Mouse (Mus musculus): ENCODE results near the gene Cry2. TPM values are rescaled to one million over a fixed set of nuclear protein-coding genes. Genes with fewer than 3 reads are reported as not detected.

The Cry2 gene
- polyA plus RNA-seq, 1 experiment, result 0.36 TPM

- no peak overlapping the region for H3K4me3 ChIP-seq (replicated peaks)
- peaks cover 2% of the 10 kb centered on the region; the same call in 1 of the 2 replicates for H3K9me3 ChIP-seq (ENCODE audit: control insufficient read depth, low read length)
- TF ChIP-seq GATA1 (IDR thresholded peaks at IDR 0.05; ENCODE audit: low read length) (no peak), TAL1 (IDR thresholded peaks at IDR 0.05; ENCODE audit: low read length) (no peak)
- peaks cover 57% of the 10 kb centered on the region for H3K27me3 ChIP-seq (ENCODE audit: control insufficient read depth)
- peaks cover 17% of the 10 kb centered on the region for H3K4me1 ChIP-seq (ENCODE audit: control insufficient read depth)
- H3K36me3 ChIP-seq (ENCODE audit: control insufficient read depth), result peaks cover 18% of the 10 kb centered on the region
These were observed 46.8 kb downstream of the Cry2 start for GRCm38 (mm10) chr2:92386821-92387570.

- Histone ChIP-seq H3K4me3 (replicated peaks) (no peak overlapping the region), H3K4me1 (ENCODE audit: control insufficient read depth) (peaks cover 17% of the 10 kb centered on the region), H3K36me3 (ENCODE audit: control insufficient read depth) (peaks cover 34% of the 10 kb centered on the region), H3K27me3 (ENCODE audit: control insufficient read depth) (peaks cover 41% of the 10 kb centered on the region), H3K9me3 (ENCODE audit: control insufficient read depth, low read length) (peaks cover 2% of the 10 kb centered on the region; the same call in 1 of the 2 replicates)
- TF ChIP-seq GATA1 (IDR thresholded peaks at IDR 0.05; ENCODE audit: low read length) (no peak), TAL1 (IDR thresholded peaks at IDR 0.05; ENCODE audit: low read length) (no peak)
These were observed 48.5 kb downstream of the Cry2 start for GRCm38 (mm10) chr2:92385113-92386051.

DNA sequence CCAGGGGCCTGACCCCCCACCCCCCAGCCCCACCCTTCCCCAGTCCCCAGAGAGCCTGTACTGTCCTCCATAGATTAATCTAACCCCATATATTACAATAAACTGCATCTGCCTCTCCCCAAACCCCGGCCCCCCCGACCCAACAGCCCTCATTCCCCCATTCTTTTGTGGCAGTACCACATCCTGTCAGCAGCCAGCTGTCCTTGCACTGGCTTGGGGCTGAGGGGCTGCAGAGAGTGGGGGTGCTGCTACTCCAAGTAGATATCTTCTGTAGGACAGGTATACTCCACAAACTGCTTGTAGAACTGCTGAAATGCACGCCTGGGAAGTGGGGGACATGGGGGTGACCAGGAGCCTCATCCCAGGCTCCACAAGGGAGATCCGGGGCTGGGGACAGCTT, 49.7 kb downstream of the Cry2 start:
- Histone ChIP-seq H3K9me3 (ENCODE audit: control insufficient read depth, low read length) (peaks cover 2% of the 10 kb centered on the region; the same call in 1 of the 2 replicates), H3K27me3 (ENCODE audit: control insufficient read depth) (peaks cover 28% of the 10 kb centered on the region), H3K36me3 (ENCODE audit: control insufficient read depth) (peaks cover 47% of the 10 kb centered on the region), H3K4me3 (replicated peaks) (no peak overlapping the region), H3K4me1 (ENCODE audit: control insufficient read depth) (peaks cover 13% of the 10 kb centered on the region)
- TF ChIP-seq TAL1 (IDR thresholded peaks at IDR 0.05; ENCODE audit: low read length), result no peak
- no peak for TF ChIP-seq GATA1 (IDR thresholded peaks at IDR 0.05; ENCODE audit: low read length)

DNA sequence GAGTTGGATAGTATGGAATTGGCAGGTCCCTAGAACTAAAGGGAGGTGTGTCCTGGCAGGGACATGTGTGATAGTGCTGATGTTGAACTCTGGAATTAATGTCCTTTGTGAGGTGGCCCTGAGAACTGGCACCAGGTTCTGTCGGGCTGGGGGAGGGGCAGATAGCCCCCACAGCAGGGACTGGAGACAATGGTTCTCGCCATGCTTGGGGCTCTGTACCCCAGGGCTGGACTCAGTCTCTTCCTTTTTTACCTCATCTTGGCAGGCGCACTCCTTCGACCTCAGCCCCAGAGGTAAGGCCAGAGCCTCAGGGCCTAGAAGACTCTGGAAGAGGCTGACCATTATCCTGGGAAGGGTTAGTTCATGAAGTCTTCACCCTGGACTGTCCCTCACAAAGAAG, 51.1 kb downstream of the Cry2 start:
- Histone ChIP-seq H3K27me3 (ENCODE audit: control insufficient read depth) (peaks cover 14% of the 10 kb centered on the region), H3K4me3 (replicated peaks) (no peak overlapping the region), H3K4me1 (ENCODE audit: control insufficient read depth) (peaks cover 9% of the 10 kb centered on the region), H3K36me3 (ENCODE audit: control insufficient read depth) (peaks cover 60% of the 10 kb centered on the region), H3K9me3 (ENCODE audit: control insufficient read depth, low read length) (no peaks in the 10 kb centered on the region)
- TF ChIP-seq TAL1 (IDR thresholded peaks at IDR 0.05; ENCODE audit: low read length), result no peak
- TF ChIP-seq GATA1 (IDR thresholded peaks at IDR 0.05; ENCODE audit: low read length), result no peak

DNA sequence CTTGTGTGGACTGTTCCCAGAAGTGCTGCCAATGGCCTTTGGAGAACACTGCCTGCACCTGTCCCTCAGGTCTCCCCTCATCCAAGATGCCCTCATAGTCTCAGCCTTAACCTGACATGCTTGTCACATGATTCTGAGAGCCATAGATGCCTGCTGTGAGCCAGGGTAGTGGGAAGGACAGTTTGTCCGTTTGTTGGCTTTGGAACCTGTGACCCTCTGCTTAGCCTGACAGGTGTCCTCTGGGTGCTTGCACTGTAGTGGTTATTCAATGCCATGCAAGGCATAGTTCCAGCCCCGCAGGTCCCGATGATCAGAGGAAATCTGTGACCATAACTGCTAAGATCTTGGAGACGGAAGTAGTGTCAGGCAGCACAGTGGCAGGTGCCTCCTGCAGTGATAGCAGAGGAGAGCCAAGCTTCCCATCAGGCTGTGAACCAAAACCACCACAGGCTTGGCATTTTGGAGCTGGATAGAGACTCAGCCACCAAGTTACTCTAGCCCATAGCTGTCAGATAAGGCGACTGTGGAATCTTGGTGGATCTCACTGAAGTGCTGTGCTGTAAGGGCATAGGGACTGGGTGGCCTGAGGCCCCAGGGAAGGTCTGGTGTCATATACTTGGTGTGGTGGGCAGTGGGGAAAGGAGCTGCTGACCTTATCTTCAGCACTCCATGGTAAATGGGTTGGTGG, 51.8 kb downstream of the Cry2 start, which contains the start of gene 1700029I15Rik:
TSS of gene 1700029I15Rik (plus strand) at position 638 of the 688 bp plus-strand sequence.
- H3K27me3 ChIP-seq (ENCODE audit: control insufficient read depth), result peaks cover 7% of the 10 kb centered on the region
- no peaks in the 10 kb centered on the region for H3K9me3 ChIP-seq (ENCODE audit: control insufficient read depth, low read length)
- TF ChIP-seq GATA1 (IDR thresholded peaks at IDR 0.05; ENCODE audit: low read length), result no peak
- TF ChIP-seq TAL1 (IDR thresholded peaks at IDR 0.05; ENCODE audit: low read length), result no peak
- no peak within 1 kb of the TSS for H3K4me3 ChIP-seq (replicated peaks)
- H3K36me3 ChIP-seq (ENCODE audit: control insufficient read depth), result peaks cover 67% of the 10 kb centered on the region
- peaks cover 15% of the 10 kb centered on the region for H3K4me1 ChIP-seq (ENCODE audit: control insufficient read depth)

DNA sequence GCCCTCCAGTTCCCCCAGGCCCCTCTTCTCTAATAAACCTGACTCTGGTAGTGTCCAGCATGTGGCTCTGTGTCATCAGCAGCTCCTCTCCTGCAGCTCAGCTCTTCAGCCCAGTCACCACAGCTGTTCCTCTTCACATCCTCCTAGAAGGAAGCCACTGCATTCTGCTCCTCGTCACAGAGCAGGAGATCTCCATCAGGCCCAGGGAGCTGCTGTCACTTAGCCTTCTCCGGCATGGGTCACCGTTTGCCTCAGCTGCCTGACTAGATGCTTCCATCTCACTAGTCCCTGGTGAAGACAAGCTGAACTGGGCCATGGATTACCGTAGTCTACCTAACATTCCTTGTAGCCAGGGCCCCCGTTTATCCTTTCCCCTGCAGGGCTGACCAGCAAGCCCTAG, 52.7 kb downstream of the Cry2 start:
- H3K4me1 ChIP-seq (ENCODE audit: control insufficient read depth), result peaks cover 20% of the 10 kb centered on the region
- peaks cover 73% of the 10 kb centered on the region for H3K36me3 ChIP-seq (ENCODE audit: control insufficient read depth)
- TF ChIP-seq TAL1 (IDR thresholded peaks at IDR 0.05; ENCODE audit: low read length) (no peak), GATA1 (IDR thresholded peaks at IDR 0.05; ENCODE audit: low read length) (no peak)
- peaks cover 2% of the 10 kb centered on the region; the same call in 1 of the 2 replicates for H3K27me3 ChIP-seq (ENCODE audit: control insufficient read depth)
- no peaks in the 10 kb centered on the region for H3K9me3 ChIP-seq (ENCODE audit: control insufficient read depth, low read length)
- H3K4me3 ChIP-seq (replicated peaks), result no peak overlapping the region

DNA sequence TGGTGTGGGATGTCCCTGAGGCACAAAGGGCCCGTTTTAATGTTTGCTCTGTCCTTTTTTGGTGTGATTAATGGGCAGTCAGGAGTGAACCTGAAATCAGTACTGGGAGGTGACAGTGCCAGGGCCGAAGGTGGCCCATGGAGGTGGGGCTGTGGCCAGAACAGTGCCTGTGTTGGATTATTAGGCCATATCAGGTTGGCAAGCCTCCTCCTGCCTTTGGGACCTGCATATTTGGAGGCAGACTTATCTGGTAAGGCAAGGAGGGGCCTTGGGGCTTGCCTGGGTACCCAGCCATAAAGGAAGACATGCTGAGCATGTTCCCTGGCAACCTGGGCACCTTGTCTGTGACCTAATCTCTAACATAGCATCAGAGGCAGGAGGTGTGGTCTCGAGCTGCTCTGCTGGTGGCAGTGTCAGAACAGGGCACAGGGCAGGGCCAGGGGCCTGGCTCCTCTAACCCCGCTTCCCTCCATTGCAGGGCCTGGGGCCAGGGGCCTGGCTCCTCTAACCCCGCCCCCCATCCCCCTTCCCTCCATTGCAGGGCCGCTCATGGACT, 53.3 kb downstream of the Cry2 start:
- Histone ChIP-seq H3K36me3 (ENCODE audit: control insufficient read depth) (peaks cover 73% of the 10 kb centered on the region), H3K4me3 (replicated peaks) (no peak overlapping the region), H3K4me1 (ENCODE audit: control insufficient read depth) (peaks cover 25% of the 10 kb centered on the region), H3K9me3 (ENCODE audit: control insufficient read depth, low read length) (no peaks in the 10 kb centered on the region), H3K27me3 (ENCODE audit: control insufficient read depth) (no peaks in the 10 kb centered on the region; the same call in 1 of the 2 replicates)
- TF ChIP-seq TAL1 (IDR thresholded peaks at IDR 0.05; ENCODE audit: low read length) (no peak), GATA1 (IDR thresholded peaks at IDR 0.05; ENCODE audit: low read length) (no peak)

GRCm38 (mm10) chr2:92379783-92380494, 53.9 kb downstream of the Cry2 start:
- Histone ChIP-seq H3K9me3 (ENCODE audit: control insufficient read depth, low read length) (no peaks in the 10 kb centered on the region), H3K4me3 (replicated peaks) (no peak overlapping the region), H3K4me1 (ENCODE audit: control insufficient read depth) (peaks cover 27% of the 10 kb centered on the region), H3K36me3 (ENCODE audit: control insufficient read depth) (peaks cover 73% of the 10 kb centered on the region), H3K27me3 (ENCODE audit: control insufficient read depth) (no peaks in the 10 kb centered on the region)
- TF ChIP-seq TAL1 (IDR thresholded peaks at IDR 0.05; ENCODE audit: low read length), result no peak
- no peak for TF ChIP-seq GATA1 (IDR thresholded peaks at IDR 0.05; ENCODE audit: low read length)
